Mouse (Mus musculus) C2C12 (cell line): ENCODE measurements around the gene Slc28a1.

Experiments used
- CTCF ChIP-seq: IDR thresholded peaks from one replicate; pipeline ENCODE4 v1.5.1; 2011; ENCODE audit not compliant: control insufficient read depth, insufficient read depth, insufficient read length
- MAX ChIP-seq: IDR thresholded peaks from one replicate; pipeline ENCODE4 v1.6.1; 2011; ENCODE audit warnings: mild to moderate bottlenecking, control low read depth
- USF1 ChIP-seq: IDR thresholded peaks from one replicate; pipeline ENCODE4 v1.6.1; 2011; ENCODE audit warnings: low read depth, mild to moderate bottlenecking, control low read depth, moderate library complexity

GRCm38 (mm10) chr7:81125215-81126175 is 10.9 kb downstream of the Slc28a1 start:
- TF ChIP-seq CTCF (no peak), USF1 (no peak), MAX (no peak)
